Mouse (Mus musculus): Measurements from ENCODE around the gene Pik3r6.

GRCm38 (mm10) chr11:68513969-68514368 is 11.2 kb downstream of the Pik3r6 start:
- TF ChIP-seq CTCF (IDR thresholded peaks at IDR 0.05; ENCODE audit: low read depth) (no peak), EP300 (optimal IDR thresholded peaks at IDR 0.05) (no peak)
